12 mouse cellular contexts compared by ENCODE assay signal in genomic region chr5:77267957-77268624, GRCm38 (mm10). TPM values are rescaled to one million over a fixed set of nuclear protein-coding genes. Genes with fewer than 3 reads are reported as not detected.
DNase-seq lines count a peak whose midpoint lies in the region; ATAC-seq lines count a peak whose summit lies in the region.
"Had no signal": no experiment of that assay in that cellular context is flagged by ENCODE, and none has a peak within 500 bp of the region (broad histone marks: within the 10 kb centered on the region; RNA-seq: fewer than 3 reads in every experiment).

No protein-coding gene starts in this region.

- no peak overlapping the region for H3K27ac ChIP-seq in kidney, embryonic 14.5 days (ENCODE audit: low read depth, low read length)
- no peak overlapping the region for H3K27ac ChIP-seq in neural tube, embryonic 12.5 days
- no peak overlapping the region for H3K27ac ChIP-seq in embryonic facial prominence, embryonic 10.5 days (replicated peaks)
- H3K27ac ChIP-seq in limb, embryonic 13.5 days: no peak overlapping the region

- H3K36me3 ChIP-seq in kidney, embryonic 14.5 days (ENCODE audit: control insufficient read depth, insufficient read depth, low read length): peaks cover 47% of the 10 kb centered on the region
- peaks cover 35% of the 10 kb centered on the region for H3K36me3 ChIP-seq in neural tube, embryonic 12.5 days
- peaks cover 52% of the 10 kb centered on the region for H3K36me3 ChIP-seq in embryonic facial prominence, embryonic 10.5 days (replicated peaks)
- H3K36me3 ChIP-seq in limb, embryonic 13.5 days: peaks cover 50% of the 10 kb centered on the region

- DNase-seq in kidney, adult 9 months: no peak
- DNase-seq in neural tube, embryonic 10.5 days (ENCODE audit: extremely low spot score, low spot score): no peak
- DNase-seq in embryonic facial prominence, embryonic 10.5 days (ENCODE audit: low spot score): no peak
- no peak for DNase-seq in spleen, adult 12 weeks (ENCODE audit: low spot score)
- no peak for DNase-seq in spleen, postnatal 36 days (ENCODE audit: low spot score in 2 of 2)
- DNase-seq: cerebellum, adult 9-11 months; lung, postnatal 36 days; retina, postnatal 1 day had no signal

- ATAC-seq in kidney, embryonic 14.5 days (ENCODE audit: low FRiP score, low TSS enrichment): no peak
- ATAC-seq in neural tube, embryonic 12.5 days (ENCODE audit: low FRiP score, low read depth): no peak
- no peak for ATAC-seq in limb, embryonic 13.5 days (ENCODE audit: low FRiP score, low read depth)
- ATAC-seq: inflammation-experienced regulatory T-cells, adult 6 months had no signal

- no peaks in the 10 kb centered on the region for H3K9me3 ChIP-seq in kidney, embryonic 14.5 days (ENCODE audit: control insufficient read depth, low read length)
- no peaks in the 10 kb centered on the region for H3K9me3 ChIP-seq in neural tube, embryonic 12.5 days
- no peaks in the 10 kb centered on the region for H3K9me3 ChIP-seq in embryonic facial prominence, embryonic 10.5 days
- H3K9me3 ChIP-seq in limb, embryonic 13.5 days: no peaks in the 10 kb centered on the region

- H3K4me1 ChIP-seq in kidney, embryonic 14.5 days (ENCODE audit: control insufficient read depth, insufficient read depth, low read length): peaks cover 8% of the 10 kb centered on the region; the same call in 1 of the 2 replicates
- no peaks in the 10 kb centered on the region for H3K4me1 ChIP-seq in neural tube, embryonic 12.5 days
- peaks cover 20% of the 10 kb centered on the region for H3K4me1 ChIP-seq in embryonic facial prominence, embryonic 10.5 days
- peaks cover 30% of the 10 kb centered on the region for H3K4me1 ChIP-seq in limb, embryonic 13.5 days

- H3K4me3 ChIP-seq in kidney, embryonic 14.5 days (ENCODE audit: low read length): no peak overlapping the region; the same call in 1 of the 2 replicates
- H3K4me3 ChIP-seq in neural tube, embryonic 12.5 days: no peak overlapping the region
- H3K4me3 ChIP-seq in embryonic facial prominence, embryonic 10.5 days: peak overlapping the region; percentile 99; the same call in 1 of the 2 replicates
- peak overlapping the region; percentile 96; the same call in 1 of the 2 replicates for H3K4me3 ChIP-seq in limb, embryonic 13.5 days

- WGBS in kidney, embryonic 14.5 days: 87% methylated on average over 30 of the region's 30 CpGs
- WGBS in neural tube, embryonic 12.5 days: 96% methylated on average over 30 of the region's 30 CpGs
- WGBS in embryonic facial prominence, embryonic 10.5 days: 94% methylated on average over 30 of the region's 30 CpGs
- WGBS in limb, embryonic 13.5 days: 95% methylated on average over 30 of the region's 30 CpGs

- H3K4me2 ChIP-seq in kidney, embryonic 14.5 days (replicated peaks; ENCODE audit: low read depth, low read length): peak overlapping the region; percentile 64
- peak overlapping the region; percentile 87; the same call in 1 of the 2 replicates for H3K4me2 ChIP-seq in neural tube, embryonic 12.5 days (replicated peaks)
- H3K4me2 ChIP-seq in limb, embryonic 13.5 days (replicated peaks): peak overlapping the region; percentile 67

- peak overlapping the region; percentile 12; the same call in 1 of the 2 replicates for H3K9ac ChIP-seq in kidney, embryonic 14.5 days (ENCODE audit: low read depth, low read length)
- no peak overlapping the region for H3K9ac ChIP-seq in neural tube, embryonic 12.5 days
- H3K9ac ChIP-seq in limb, embryonic 13.5 days: no peak overlapping the region

- no peaks in the 10 kb centered on the region for H3K27me3 ChIP-seq in kidney, embryonic 14.5 days (ENCODE audit: control insufficient read depth, insufficient read depth, low read length)
- H3K27me3 ChIP-seq in neural tube, embryonic 12.5 days (replicated peaks): no peaks in the 10 kb centered on the region; the same call in 1 of the 2 replicates
- no peaks in the 10 kb centered on the region for H3K27me3 ChIP-seq in embryonic facial prominence, embryonic 10.5 days (replicated peaks; ENCODE audit: low read depth, poor library complexity, severe bottlenecking)
- H3K27me3 ChIP-seq in limb, embryonic 13.5 days: no peaks in the 10 kb centered on the region

RNA-seq across cellular contexts. Expression of gene Rest, which starts 2.8 kb away (rescaled TPM):
- polyA plus RNA-seq in kidney, embryonic 14.5 days (2014; fragmentation: Nextera tagmentation; extraction: Ambion mirVana): 38.2 and 54.2 TPM in 2 replicates
- polyA plus RNA-seq in neural tube, embryonic 12.5 days (2016; fragmentation: Nextera tagmentation; extraction: Ambion mirVana): 18.9 and 20.6 TPM in 2 replicates
- 34.0 and 37.7 TPM in 2 replicates for polyA plus RNA-seq in embryonic facial prominence, embryonic 10.5 days (2016; fragmentation: Nextera tagmentation; extraction: Ambion mirVana)
- 56.2 and 57.2 TPM in 2 replicates for polyA plus RNA-seq in limb, embryonic 13.5 days (2015; fragmentation: Nextera tagmentation; extraction: Ambion mirVana)

RNA-seq across cellular contexts. Expression of gene Noa1, which starts 41.8 kb away (rescaled TPM):
- 31.5 and 33.2 TPM in 2 replicates for polyA plus RNA-seq in kidney, embryonic 14.5 days (2014; fragmentation: Nextera tagmentation; extraction: Ambion mirVana)
- 37.6 and 38.6 TPM in 2 replicates for polyA plus RNA-seq in neural tube, embryonic 12.5 days (2016; fragmentation: Nextera tagmentation; extraction: Ambion mirVana)
- polyA plus RNA-seq in embryonic facial prominence, embryonic 10.5 days (2016; fragmentation: Nextera tagmentation; extraction: Ambion mirVana): 36.5 and 37.5 TPM in 2 replicates
- polyA plus RNA-seq in limb, embryonic 13.5 days (2015; fragmentation: Nextera tagmentation; extraction: Ambion mirVana): 25.8 and 26.7 TPM in 2 replicates

RNA-seq across cellular contexts. Expression of gene Polr2b, which starts 41.9 kb away (rescaled TPM):
- 55.8 and 77.5 TPM in 2 replicates for polyA plus RNA-seq in kidney, embryonic 14.5 days (2014; fragmentation: Nextera tagmentation; extraction: Ambion mirVana)
- 83.5 and 89.9 TPM in 2 replicates for polyA plus RNA-seq in neural tube, embryonic 12.5 days (2016; fragmentation: Nextera tagmentation; extraction: Ambion mirVana)
- 94.3 and 96.0 TPM in 2 replicates for polyA plus RNA-seq in embryonic facial prominence, embryonic 10.5 days (2016; fragmentation: Nextera tagmentation; extraction: Ambion mirVana)
- 67.9 and 71.4 TPM in 2 replicates for polyA plus RNA-seq in limb, embryonic 13.5 days (2015; fragmentation: Nextera tagmentation; extraction: Ambion mirVana)

RNA-seq across cellular contexts. Expression of gene Spink2, which starts 56.8 kb away (rescaled TPM):
- polyA plus RNA-seq in kidney, embryonic 14.5 days (2014; fragmentation: Nextera tagmentation; extraction: Ambion mirVana): 1.6 and 1.7 TPM in 2 replicates
- polyA plus RNA-seq in neural tube, embryonic 12.5 days (2016; fragmentation: Nextera tagmentation; extraction: Ambion mirVana): 3.0 and 4.1 TPM in 2 replicates
- 1.5 and 1.8 TPM in 2 replicates for polyA plus RNA-seq in embryonic facial prominence, embryonic 10.5 days (2016; fragmentation: Nextera tagmentation; extraction: Ambion mirVana)
- polyA plus RNA-seq in limb, embryonic 13.5 days (2015; fragmentation: Nextera tagmentation; extraction: Ambion mirVana): 1.4 and 1.9 TPM in 2 replicates

Comparison
In these comparisons a context has a peak if more than half of its experiments do, and no peak if none do; other contexts are left out.
1. H3K4me3 ChIP-seq: peak in embryonic facial prominence, embryonic 10.5 days (single experiment) and limb, embryonic 13.5 days (single experiment); none in kidney, embryonic 14.5 days (single experiment) and neural tube, embryonic 12.5 days (single experiment).
2. Peak in every context shown above with its lines, with median percentiles within 50 percentile points of each other: H3K4me2 ChIP-seq.